Mouse (Mus musculus): Measurements from ENCODE around the gene Asap2. TPM values are rescaled to one million over a fixed set of nuclear protein-coding genes. Genes with fewer than 3 reads are reported as not detected.

Asap2 gene
- polyA plus RNA-seq, 1 experiment, result 0.01 TPM

- H3K27me3 ChIP-seq (ENCODE audit: control insufficient read depth), result no peaks in the 10 kb centered on the region
- TF ChIP-seq TAL1 (IDR thresholded peaks at IDR 0.05; ENCODE audit: low read length) (no peak), GATA1 (IDR thresholded peaks at IDR 0.05; ENCODE audit: low read length) (no peak)
- H3K9me3 ChIP-seq (ENCODE audit: control insufficient read depth, low read length), result no peaks in the 10 kb centered on the region
- H3K36me3 ChIP-seq (ENCODE audit: control insufficient read depth), result no peaks in the 10 kb centered on the region
- H3K4me3 ChIP-seq (replicated peaks), result no peak overlapping the region
- peaks cover 43% of the 10 kb centered on the region for H3K4me1 ChIP-seq (ENCODE audit: control insufficient read depth)
Observed at GRCm38 (mm10) chr12:21141691-21142300, 151.5 kb downstream of the Asap2 start.

DNA sequence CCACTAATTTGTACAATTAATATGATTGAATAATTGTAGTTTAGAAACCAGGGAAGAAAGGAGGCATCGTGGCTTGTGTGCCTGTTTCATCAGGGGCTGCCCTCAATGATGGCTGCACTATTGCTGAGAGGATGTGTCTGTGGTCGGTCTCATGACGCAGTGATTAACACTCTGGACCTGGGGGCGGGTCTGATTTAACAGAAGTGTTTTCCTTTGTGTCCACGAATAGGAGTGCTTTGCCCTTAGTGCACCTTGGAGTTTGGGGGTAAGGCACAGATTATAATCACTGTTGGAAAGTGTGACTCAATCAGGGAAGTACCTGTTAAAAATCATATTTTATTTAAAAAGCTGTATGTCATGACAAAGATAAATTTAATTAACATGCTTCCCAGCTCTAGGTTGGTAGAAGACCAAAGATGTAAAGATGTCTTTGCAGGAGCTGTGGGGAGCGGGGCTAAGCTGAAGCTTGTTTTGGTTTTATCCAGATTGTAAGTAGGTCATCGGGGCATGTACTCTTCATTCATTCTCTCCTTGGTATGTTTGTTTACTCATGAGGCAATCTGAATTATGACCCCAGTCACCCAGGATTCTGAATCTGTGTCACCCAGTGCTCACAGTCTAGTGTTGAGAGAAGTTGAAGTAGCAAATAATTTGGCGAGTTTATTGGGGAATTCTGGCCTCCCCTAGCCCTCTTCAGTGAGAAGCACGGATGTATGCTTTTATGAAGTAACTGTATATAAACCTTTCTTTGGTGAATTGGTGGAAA, 152.4 kb downstream of the Asap2 start:
- Histone ChIP-seq H3K4me3 (replicated peaks) (no peak overlapping the region), H3K27me3 (ENCODE audit: control insufficient read depth) (no peaks in the 10 kb centered on the region), H3K9me3 (ENCODE audit: control insufficient read depth, low read length) (no peaks in the 10 kb centered on the region), H3K36me3 (ENCODE audit: control insufficient read depth) (no peaks in the 10 kb centered on the region), H3K4me1 (ENCODE audit: control insufficient read depth) (peaks cover 43% of the 10 kb centered on the region)
- TF ChIP-seq GATA1 (IDR thresholded peaks at IDR 0.05; ENCODE audit: low read length), result no peak
- no peak for TF ChIP-seq TAL1 (IDR thresholded peaks at IDR 0.05; ENCODE audit: low read length)

DNA sequence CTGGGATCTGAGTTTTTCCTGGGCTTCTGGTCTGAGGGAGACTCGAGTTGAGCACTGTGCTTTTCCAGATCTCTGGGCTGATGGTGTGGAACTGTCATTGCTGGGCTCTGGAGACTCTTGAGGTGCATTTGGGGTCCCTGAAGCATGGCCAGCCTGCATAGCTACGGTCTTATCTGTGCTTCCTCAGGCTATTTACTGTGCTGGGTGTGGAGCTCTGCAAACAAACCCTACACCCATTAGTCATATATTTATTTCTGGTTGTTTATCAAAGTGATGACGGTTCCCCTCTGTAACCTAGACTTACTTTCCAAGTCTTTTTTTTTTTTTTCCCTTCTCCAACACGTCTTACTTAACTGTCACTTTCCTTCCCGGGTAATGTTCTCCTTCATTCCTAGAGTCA, 154.3 kb downstream of the Asap2 start:
- H3K9me3 ChIP-seq (ENCODE audit: control insufficient read depth, low read length), result no peaks in the 10 kb centered on the region
- no peaks in the 10 kb centered on the region for H3K36me3 ChIP-seq (ENCODE audit: control insufficient read depth)
- no peak overlapping the region for H3K4me3 ChIP-seq (replicated peaks)
- H3K4me1 ChIP-seq (ENCODE audit: control insufficient read depth), result peaks cover 40% of the 10 kb centered on the region
- TF ChIP-seq GATA1 (IDR thresholded peaks at IDR 0.05; ENCODE audit: low read length), result no peak
- TF ChIP-seq TAL1 (IDR thresholded peaks at IDR 0.05; ENCODE audit: low read length), result no peak
- no peaks in the 10 kb centered on the region for H3K27me3 ChIP-seq (ENCODE audit: control insufficient read depth)

DNA sequence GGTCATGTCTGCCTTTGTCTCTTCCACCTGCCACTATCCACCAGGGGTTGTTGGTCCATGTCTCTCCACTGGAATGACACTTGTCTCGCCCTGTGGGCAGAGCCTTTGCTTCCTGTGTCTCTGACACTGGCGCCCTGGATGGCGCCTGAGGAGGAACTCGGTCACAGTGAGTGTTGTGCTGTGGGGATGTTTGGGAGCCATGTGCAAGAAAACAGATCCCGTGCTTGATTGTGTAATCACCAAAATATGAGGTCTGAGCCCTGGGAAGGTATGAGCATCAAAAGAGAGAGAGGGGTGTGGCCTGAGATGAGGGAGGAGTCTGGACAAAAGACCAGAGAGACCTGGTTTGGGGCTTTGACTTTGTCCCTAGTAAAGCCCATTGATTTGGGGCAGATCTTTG, 154.8 kb downstream of the Asap2 start:
- Histone ChIP-seq H3K4me1 (ENCODE audit: control insufficient read depth) (peaks cover 36% of the 10 kb centered on the region), H3K36me3 (ENCODE audit: control insufficient read depth) (no peaks in the 10 kb centered on the region), H3K4me3 (replicated peaks) (peak overlapping the region; percentile 4), H3K27me3 (ENCODE audit: control insufficient read depth) (no peaks in the 10 kb centered on the region), H3K9me3 (ENCODE audit: control insufficient read depth, low read length) (no peaks in the 10 kb centered on the region)
- TF ChIP-seq GATA1 (IDR thresholded peaks at IDR 0.05; ENCODE audit: low read length), result no peak
- no peak for TF ChIP-seq TAL1 (IDR thresholded peaks at IDR 0.05; ENCODE audit: low read length)

DNA sequence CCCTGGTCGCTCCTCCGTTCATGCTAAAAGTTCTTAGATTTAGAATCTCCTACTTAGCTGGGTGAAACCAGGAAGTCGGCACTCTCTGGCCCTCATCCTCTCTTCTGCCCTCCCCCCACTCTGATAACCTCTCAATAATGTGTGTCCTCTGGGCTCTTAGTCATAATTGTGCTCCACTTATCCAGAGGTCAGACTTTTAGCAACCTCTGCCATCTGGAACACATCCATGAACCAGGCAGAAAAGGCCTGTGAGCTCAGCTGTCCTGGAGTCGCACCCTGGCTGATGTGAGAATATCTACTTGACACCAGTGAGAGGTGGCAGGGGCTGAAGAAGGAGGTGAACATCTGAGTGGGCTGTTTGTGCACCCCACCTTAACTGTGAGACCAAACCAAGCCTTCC, 156.6 kb downstream of the Asap2 start:
- peaks cover 19% of the 10 kb centered on the region for H3K4me1 ChIP-seq (ENCODE audit: control insufficient read depth)
- no peaks in the 10 kb centered on the region for H3K36me3 ChIP-seq (ENCODE audit: control insufficient read depth)
- H3K4me3 ChIP-seq (replicated peaks), result no peak overlapping the region
- no peaks in the 10 kb centered on the region for H3K9me3 ChIP-seq (ENCODE audit: control insufficient read depth, low read length)
- no peak for TF ChIP-seq TAL1 (IDR thresholded peaks at IDR 0.05; ENCODE audit: low read length)
- TF ChIP-seq GATA1 (IDR thresholded peaks at IDR 0.05; ENCODE audit: low read length), result no peak
- H3K27me3 ChIP-seq (ENCODE audit: control insufficient read depth), result no peaks in the 10 kb centered on the region

- Histone ChIP-seq H3K9me3 (ENCODE audit: control insufficient read depth, low read length) (no peaks in the 10 kb centered on the region), H3K36me3 (ENCODE audit: control insufficient read depth) (no peaks in the 10 kb centered on the region), H3K4me3 (replicated peaks) (no peak overlapping the region), H3K4me1 (ENCODE audit: control insufficient read depth) (no peaks in the 10 kb centered on the region; the same call in 1 of the 2 replicates), H3K27me3 (ENCODE audit: control insufficient read depth) (no peaks in the 10 kb centered on the region)
- TF ChIP-seq TAL1 (IDR thresholded peaks at IDR 0.05; ENCODE audit: low read length), result no peak
Observed at GRCm38 (mm10) chr12:21153279-21153707, 163.0 kb downstream of the Asap2 start.

DNA sequence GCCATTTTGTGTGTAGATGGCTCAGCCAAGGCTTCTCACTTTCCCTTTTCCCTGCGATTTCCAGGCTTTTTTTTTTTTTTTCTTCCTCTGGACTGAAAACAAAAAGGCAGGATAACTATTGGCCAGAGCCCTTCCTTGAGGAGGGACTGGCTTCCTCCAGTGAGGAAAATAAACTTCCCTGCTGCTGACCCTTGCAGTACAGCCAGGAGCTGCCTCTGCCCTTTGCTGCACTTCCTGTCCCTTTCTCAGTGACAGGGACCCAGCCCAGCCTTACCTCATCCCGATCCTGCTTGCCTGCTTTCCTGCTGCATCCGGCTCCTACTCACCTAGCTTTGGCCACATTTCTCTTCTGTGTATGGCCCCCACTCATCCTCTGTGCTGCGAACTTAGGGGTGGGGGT, 164.8 kb downstream of the Asap2 start:
- H3K36me3 ChIP-seq (ENCODE audit: control insufficient read depth), result no peaks in the 10 kb centered on the region
- no peak overlapping the region for H3K4me3 ChIP-seq (replicated peaks)
- peaks cover 6% of the 10 kb centered on the region; the same call in 1 of the 2 replicates for H3K4me1 ChIP-seq (ENCODE audit: control insufficient read depth)
- no peaks in the 10 kb centered on the region for H3K9me3 ChIP-seq (ENCODE audit: control insufficient read depth, low read length)
- TF ChIP-seq GATA1 (IDR thresholded peaks at IDR 0.05; ENCODE audit: low read length) (no peak), TAL1 (IDR thresholded peaks at IDR 0.05; ENCODE audit: low read length) (no peak)
- H3K27me3 ChIP-seq (ENCODE audit: control insufficient read depth), result no peaks in the 10 kb centered on the region

- Histone ChIP-seq H3K9me3 (ENCODE audit: control insufficient read depth, low read length) (no peaks in the 10 kb centered on the region), H3K4me1 (ENCODE audit: control insufficient read depth) (peaks cover 34% of the 10 kb centered on the region), H3K36me3 (ENCODE audit: control insufficient read depth) (no peaks in the 10 kb centered on the region; the same call in none of the 2 replicates), H3K27me3 (ENCODE audit: control insufficient read depth) (no peaks in the 10 kb centered on the region), H3K4me3 (replicated peaks) (no peak overlapping the region)
- no peak for TF ChIP-seq TAL1 (IDR thresholded peaks at IDR 0.05; ENCODE audit: low read length)
- TF ChIP-seq GATA1 (IDR thresholded peaks at IDR 0.05; ENCODE audit: low read length), result no peak
Observed at GRCm38 (mm10) chr12:21159304-21159703, 169.0 kb downstream of the Asap2 start.

GRCm38 (mm10) chr12:21160327-21160828, 170.1 kb downstream of the Asap2 start:
- Histone ChIP-seq H3K4me1 (ENCODE audit: control insufficient read depth) (peaks cover 41% of the 10 kb centered on the region), H3K4me3 (replicated peaks) (no peak overlapping the region), H3K27me3 (ENCODE audit: control insufficient read depth) (no peaks in the 10 kb centered on the region), H3K9me3 (ENCODE audit: control insufficient read depth, low read length) (no peaks in the 10 kb centered on the region), H3K36me3 (ENCODE audit: control insufficient read depth) (no peaks in the 10 kb centered on the region; the same call in none of the 2 replicates)
- no peak for TF ChIP-seq GATA1 (IDR thresholded peaks at IDR 0.05; ENCODE audit: low read length)
- TF ChIP-seq TAL1 (IDR thresholded peaks at IDR 0.05; ENCODE audit: low read length), result no peak

All from erythroblast, embryonic 14.5 days (primary cell).